Mouse (Mus musculus): ENCODE results near the gene Atl1.

DNA sequence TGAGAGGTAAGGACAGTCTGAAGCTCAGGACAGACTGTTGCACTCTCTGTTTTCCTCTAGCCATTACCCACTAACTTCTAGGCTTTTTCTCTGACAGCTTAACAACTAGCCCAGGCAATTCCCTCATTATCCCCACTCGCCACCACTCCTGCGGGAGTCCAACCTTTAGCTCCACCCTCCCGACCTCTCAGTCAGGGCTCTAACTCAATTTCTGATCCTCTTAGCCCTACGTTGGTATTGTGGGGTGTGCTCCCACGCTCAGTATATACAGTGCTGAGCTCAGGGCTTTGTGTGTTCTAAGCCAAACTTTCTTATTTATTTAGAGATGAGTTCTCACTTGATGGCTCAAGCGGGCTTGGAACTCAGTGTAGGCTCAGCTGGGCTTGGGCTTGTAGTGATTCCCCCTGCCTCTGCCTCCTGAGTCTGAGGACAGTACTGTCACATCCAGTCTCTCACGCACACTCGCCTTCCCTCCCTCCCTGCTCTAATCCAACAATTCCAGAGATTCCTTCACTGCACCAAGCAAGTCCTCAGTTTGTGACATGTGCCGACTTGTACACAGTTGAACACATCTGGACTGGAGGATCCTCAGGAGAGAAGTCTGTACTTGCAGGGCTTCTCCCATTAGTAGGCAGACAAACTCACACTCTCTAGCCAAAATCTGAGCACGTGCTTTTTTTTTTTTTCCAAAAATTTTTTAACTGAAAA is 11.1 kb upstream of the Atl1 start:
- TF ChIP-seq TAL1 (conservative IDR thresholded peaks at IDR 0.05; ENCODE audit: low read depth, low read length) (no peak), GATA2 (IDR thresholded peaks at IDR 0.05; ENCODE audit: borderline replicate concordance, low read depth, low read length) (no peak)

Measured in G1E (cell line).